Mouse (Mus musculus): ENCODE results near the gene Bcl9. TPM values are rescaled to one million over a fixed set of nuclear protein-coding genes. Genes with fewer than 3 reads are reported as not detected.
A peak's percentile ranks its signal among the peaks of the same experiment; 100 is the strongest.

Bcl9 gene
- total RNA-seq, 2 experiments from 2014 or later, result 38.0 to 46.6 TPM

- no peak for DNase-seq (ENCODE audit: low spot score in 2 of 2)
Observed at GRCm38 (mm10) chr3:97234797-97235196, 62.9 kb downstream of the Bcl9 start.

- DNase-seq (ENCODE audit: low spot score in 2 of 2), result no peak
Observed at GRCm38 (mm10) chr3:97232328-97232727, 65.4 kb downstream of the Bcl9 start.

GRCm38 (mm10) chr3:97231857-97232256 lies 65.9 kb downstream of the Bcl9 start:
- no peak for DNase-seq (ENCODE audit: low spot score in 2 of 2)

- no peak for DNase-seq (ENCODE audit: low spot score in 2 of 2)
Observed at GRCm38 (mm10) chr3:97230631-97231404, 66.9 kb downstream of the Bcl9 start.

- no peak for DNase-seq (ENCODE audit: low spot score in 2 of 2)
Observed at GRCm38 (mm10) chr3:97228457-97228856, 69.3 kb downstream of the Bcl9 start.

GRCm38 (mm10) chr3:97228020-97228419 lies 69.7 kb downstream of the Bcl9 start:
- DNase-seq (ENCODE audit: low spot score in 2 of 2), result peak; percentile 9 to 13

GRCm38 (mm10) chr3:97227259-97228005 lies 70.3 kb downstream of the Bcl9 start:
- peak; percentile 79 to 93 for DNase-seq (ENCODE audit: low spot score in 2 of 2)

- no peak for DNase-seq (ENCODE audit: low spot score in 2 of 2)
Observed at GRCm38 (mm10) chr3:97226719-97227118, 71.0 kb downstream of the Bcl9 start.

- no peak for DNase-seq (ENCODE audit: low spot score in 2 of 2)
Observed at GRCm38 (mm10) chr3:97225231-97225630, 72.5 kb downstream of the Bcl9 start.

GRCm38 (mm10) chr3:97223261-97223660 lies 74.5 kb downstream of the Bcl9 start:
- no peak for DNase-seq (ENCODE audit: low spot score in 2 of 2)

GRCm38 (mm10) chr3:97215526-97215925 lies 82.2 kb downstream of the Bcl9 start:
- DNase-seq (ENCODE audit: low spot score in 2 of 2), result no peak

- no peak for DNase-seq (ENCODE audit: low spot score in 2 of 2)
Observed at GRCm38 (mm10) chr3:97214439-97214838, 83.3 kb downstream of the Bcl9 start.

GRCm38 (mm10) chr3:97213871-97214270 lies 83.8 kb downstream of the Bcl9 start:
- no peak for DNase-seq (ENCODE audit: low spot score in 2 of 2)

- DNase-seq (ENCODE audit: low spot score in 2 of 2), result no peak
Observed at GRCm38 (mm10) chr3:97211177-97211576, 86.5 kb downstream of the Bcl9 start.

- DNase-seq (ENCODE audit: low spot score in 2 of 2), result no peak
Observed at GRCm38 (mm10) chr3:97209351-97209750, 88.4 kb downstream of the Bcl9 start.

- DNase-seq (ENCODE audit: low spot score in 2 of 2), result no peak
Observed at GRCm38 (mm10) chr3:97206521-97206920, 91.2 kb downstream of the Bcl9 start.

GRCm38 (mm10) chr3:97203880-97204279 lies 93.8 kb downstream of the Bcl9 start:
- DNase-seq (ENCODE audit: low spot score in 2 of 2), result no peak

GRCm38 (mm10) chr3:97201943-97202342 lies 95.8 kb downstream of the Bcl9 start:
- peak in 1 of 2 experiments; percentile 25 for DNase-seq (ENCODE audit: low spot score in 2 of 2)

- no peak for DNase-seq (ENCODE audit: low spot score in 2 of 2)
Observed at GRCm38 (mm10) chr3:97199261-97199660, 98.5 kb downstream of the Bcl9 start.

- no peak for DNase-seq (ENCODE audit: low spot score in 2 of 2)
Observed at GRCm38 (mm10) chr3:97196571-97196970, 101.1 kb downstream of the Bcl9 start.

- peak in 1 of 2 experiments; percentile 29 for DNase-seq (ENCODE audit: low spot score in 2 of 2)
Observed at GRCm38 (mm10) chr3:97185098-97185860, 112.4 kb downstream of the Bcl9 start.

GRCm38 (mm10) chr3:97183810-97184209 lies 113.9 kb downstream of the Bcl9 start:
- DNase-seq (ENCODE audit: low spot score in 2 of 2), result no peak

Measured in adrenal gland, postnatal 4 days (tissue).